Mouse (Mus musculus): ENCODE measurements around the gene Mrpl17. TPM values are rescaled to one million over a fixed set of nuclear protein-coding genes. Genes with fewer than 3 reads are reported as not detected.

Mrpl17 gene
- polyA plus RNA-seq, 1 experiment from 2014 or later = 348 TPM

Other genes with a start within 250 kb of the Mrpl17 start
- 105 and 106 TPM in 2 replicates for gene Apbb1, start 229.4 kb downstream of the Mrpl17 start, polyA plus RNA-seq (2016; fragmentation: Nextera tagmentation; extraction: Ambion mirVana)
- gene Hpx, start 211.0 kb downstream of the Mrpl17 start, polyA plus RNA-seq (2016; fragmentation: Nextera tagmentation; extraction: Ambion mirVana) = 0.33 TPM in 1 of 2 replicates, not detected in the other
- gene Trim3, start 177.5 kb downstream of the Mrpl17 start, polyA plus RNA-seq (2016; fragmentation: Nextera tagmentation; extraction: Ambion mirVana) = 25.9 and 27.8 TPM in 2 replicates
- 145 and 163 TPM in 2 replicates for gene Timm10b, start 171.0 kb downstream of the Mrpl17 start, polyA plus RNA-seq (2016; fragmentation: Nextera tagmentation; extraction: Ambion mirVana)
- 66.0 and 69.1 TPM in 2 replicates for gene Arfip2, start 170.7 kb downstream of the Mrpl17 start, polyA plus RNA-seq (2016; fragmentation: Nextera tagmentation; extraction: Ambion mirVana)
- 28.9 and 38.2 TPM in 2 replicates for gene Gm45799, start 170.5 kb downstream of the Mrpl17 start, polyA plus RNA-seq (2016; fragmentation: Nextera tagmentation; extraction: Ambion mirVana)
- gene Dnhd1, start 160.3 kb downstream of the Mrpl17 start, polyA plus RNA-seq (2016; fragmentation: Nextera tagmentation; extraction: Ambion mirVana) = 0.53 and 0.82 TPM in 2 replicates
- gene Ilk, start 74.5 kb downstream of the Mrpl17 start, polyA plus RNA-seq (2016; fragmentation: Nextera tagmentation; extraction: Ambion mirVana) = 208 and 211 TPM in 2 replicates
- gene Rrp8, start 73.7 kb downstream of the Mrpl17 start, polyA plus RNA-seq (2016; fragmentation: Nextera tagmentation; extraction: Ambion mirVana) = 43.5 and 46.5 TPM in 2 replicates
- 178 and 183 TPM in 2 replicates for gene Taf10, start 66.7 kb downstream of the Mrpl17 start, polyA plus RNA-seq (2016; fragmentation: Nextera tagmentation; extraction: Ambion mirVana)
- gene Tpp1, start 58.9 kb downstream of the Mrpl17 start, polyA plus RNA-seq (2016; fragmentation: Nextera tagmentation; extraction: Ambion mirVana) = 60.2 and 62.6 TPM in 2 replicates
- gene Dchs1, start 23.4 kb downstream of the Mrpl17 start, polyA plus RNA-seq (2016; fragmentation: Nextera tagmentation; extraction: Ambion mirVana) = 8.8 and 9.9 TPM in 2 replicates
- 0.11 and 0.45 TPM in 2 replicates for gene Gm4070, start 142.9 kb upstream of the Mrpl17 start, polyA plus RNA-seq (2016; fragmentation: Nextera tagmentation; extraction: Ambion mirVana)

Data from forebrain, embryonic 10.5 days (tissue).